Mouse (Mus musculus): ENCODE measurements around the gene Arf3. TPM values are rescaled to one million over a fixed set of nuclear protein-coding genes. Genes with fewer than 3 reads are reported as not detected.

Gene Arf3
- polyA plus RNA-seq, 1 experiment from 2014 or later = 11.7 TPM

DNA sequence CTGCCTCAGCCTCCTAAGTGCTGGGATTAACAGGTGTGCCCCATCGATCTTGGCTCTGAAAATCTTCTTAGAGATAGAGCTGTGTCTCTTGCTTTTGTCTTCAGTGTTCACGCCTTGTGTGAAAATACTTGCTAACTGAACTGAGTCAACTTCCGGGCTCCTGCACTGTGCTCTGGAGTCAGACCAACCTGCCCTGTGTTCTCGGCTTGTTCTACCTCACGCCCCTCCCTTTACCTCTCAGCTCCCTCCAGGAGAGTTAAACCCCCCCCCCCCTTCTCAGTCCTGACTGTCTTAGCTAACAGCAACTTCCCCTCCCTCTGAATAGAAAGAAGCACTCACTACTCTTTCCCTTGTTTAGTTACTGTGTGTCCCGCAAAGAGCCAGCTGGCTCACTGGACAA lies 32.2 kb downstream of the Arf3 start:
- WGBS (ENCODE audit: insufficient replicate concordance) = 52% methylated on average over 6 of the region's 6 CpGs
- H3K36me3 ChIP-seq (replicated peaks) = no peaks in the 10 kb centered on the region; the same call in 1 of the 2 replicates
- peaks cover 37% of the 10 kb centered on the region for H3K27me3 ChIP-seq
- H3K9me3 ChIP-seq (replicated peaks) = no peaks in the 10 kb centered on the region
- H3K4me1 ChIP-seq (replicated peaks) = peaks cover 53% of the 10 kb centered on the region
- ATAC-seq (ENCODE audit: insufficient read depth) = no peak
- no peak overlapping the region for H3K27ac ChIP-seq (replicated peaks)
- H3K4me3 ChIP-seq (replicated peaks) = no peak overlapping the region
- no peak overlapping the region for H3K4me2 ChIP-seq
- H3K9ac ChIP-seq = no peak overlapping the region

DNA sequence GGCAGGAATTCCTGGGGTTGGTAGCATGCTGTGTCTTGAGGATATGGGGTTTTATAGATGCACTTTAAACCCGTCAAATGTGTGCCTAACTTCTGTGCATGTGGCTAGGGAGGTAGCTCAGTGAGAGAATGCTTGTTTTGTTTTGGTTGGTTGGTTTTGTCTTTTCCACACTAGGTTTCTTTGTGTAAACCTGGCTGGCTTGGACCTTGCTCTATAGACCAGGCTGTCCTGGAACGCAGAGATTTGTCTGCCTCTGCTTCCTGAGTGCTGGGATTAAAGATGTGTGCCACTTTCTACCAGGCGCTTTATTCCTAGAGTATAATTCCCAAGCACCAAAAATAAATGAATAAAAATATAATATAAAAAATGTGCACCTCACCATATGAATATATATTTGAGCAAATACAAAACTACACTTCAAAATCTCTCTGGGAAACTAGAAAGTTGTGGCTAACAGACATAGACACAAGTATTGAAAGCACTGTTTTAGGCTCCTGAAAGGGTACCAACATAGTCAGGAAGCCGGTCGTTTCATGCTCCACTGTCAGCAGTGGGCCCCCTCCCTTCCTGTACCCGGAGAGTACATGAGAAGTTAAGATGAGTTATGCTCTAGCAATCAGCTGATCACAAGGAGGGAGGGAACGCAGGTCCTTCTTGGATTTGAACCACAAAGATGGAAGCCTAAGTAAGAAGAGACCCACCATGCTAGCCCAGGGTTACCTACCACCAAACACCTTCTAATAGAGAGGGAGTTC lies 33.0 kb downstream of the Arf3 start:
- Histone ChIP-seq H3K4me1 (replicated peaks) (peaks cover 53% of the 10 kb centered on the region), H3K27ac (replicated peaks) (no peak overlapping the region), H3K4me3 (replicated peaks) (no peak overlapping the region), H3K4me2 (no peak overlapping the region), H3K9ac (no peak overlapping the region), H3K36me3 (replicated peaks) (no peaks in the 10 kb centered on the region), H3K9me3 (replicated peaks) (no peaks in the 10 kb centered on the region), H3K27me3 (peaks cover 38% of the 10 kb centered on the region)
- 37% methylated on average over 7 of the region's 7 CpGs for WGBS (ENCODE audit: insufficient replicate concordance)
- ATAC-seq (ENCODE audit: insufficient read depth) = no peak

DNA sequence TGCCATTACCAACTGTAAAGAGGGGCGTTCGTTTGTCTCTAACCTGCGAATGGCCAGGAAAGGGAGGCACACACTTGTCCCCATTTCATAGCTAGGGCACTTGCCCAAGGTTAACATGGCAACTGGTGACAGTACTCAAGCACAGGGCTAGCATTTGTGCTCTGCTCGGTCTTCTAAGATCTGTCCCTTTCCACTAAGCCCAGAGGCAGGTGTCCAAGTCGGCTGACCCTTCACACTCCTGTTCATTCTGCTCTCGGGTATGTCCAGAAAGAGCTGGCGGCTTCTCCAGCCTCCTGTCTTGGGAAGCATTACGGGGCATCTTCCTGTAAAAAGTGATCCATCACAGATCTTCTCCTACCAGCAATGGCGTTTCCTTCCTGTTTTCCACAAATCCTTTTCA lies 34.6 kb downstream of the Arf3 start:
- no peak overlapping the region for H3K9ac ChIP-seq
- WGBS (ENCODE audit: insufficient replicate concordance) = 15% methylated on average over 9 of the region's 9 CpGs
- peaks cover 49% of the 10 kb centered on the region for H3K4me1 ChIP-seq (replicated peaks)
- peak overlapping the region; percentile 60; the same call in 1 of the 2 replicates for H3K4me3 ChIP-seq (replicated peaks)
- no peak for ATAC-seq (ENCODE audit: insufficient read depth)
- peaks cover 53% of the 10 kb centered on the region for H3K27me3 ChIP-seq
- H3K36me3 ChIP-seq (replicated peaks) = no peaks in the 10 kb centered on the region
- no peaks in the 10 kb centered on the region for H3K9me3 ChIP-seq (replicated peaks)
- no peak overlapping the region for H3K27ac ChIP-seq (replicated peaks)
- H3K4me2 ChIP-seq = peak overlapping the region; percentile 83

DNA sequence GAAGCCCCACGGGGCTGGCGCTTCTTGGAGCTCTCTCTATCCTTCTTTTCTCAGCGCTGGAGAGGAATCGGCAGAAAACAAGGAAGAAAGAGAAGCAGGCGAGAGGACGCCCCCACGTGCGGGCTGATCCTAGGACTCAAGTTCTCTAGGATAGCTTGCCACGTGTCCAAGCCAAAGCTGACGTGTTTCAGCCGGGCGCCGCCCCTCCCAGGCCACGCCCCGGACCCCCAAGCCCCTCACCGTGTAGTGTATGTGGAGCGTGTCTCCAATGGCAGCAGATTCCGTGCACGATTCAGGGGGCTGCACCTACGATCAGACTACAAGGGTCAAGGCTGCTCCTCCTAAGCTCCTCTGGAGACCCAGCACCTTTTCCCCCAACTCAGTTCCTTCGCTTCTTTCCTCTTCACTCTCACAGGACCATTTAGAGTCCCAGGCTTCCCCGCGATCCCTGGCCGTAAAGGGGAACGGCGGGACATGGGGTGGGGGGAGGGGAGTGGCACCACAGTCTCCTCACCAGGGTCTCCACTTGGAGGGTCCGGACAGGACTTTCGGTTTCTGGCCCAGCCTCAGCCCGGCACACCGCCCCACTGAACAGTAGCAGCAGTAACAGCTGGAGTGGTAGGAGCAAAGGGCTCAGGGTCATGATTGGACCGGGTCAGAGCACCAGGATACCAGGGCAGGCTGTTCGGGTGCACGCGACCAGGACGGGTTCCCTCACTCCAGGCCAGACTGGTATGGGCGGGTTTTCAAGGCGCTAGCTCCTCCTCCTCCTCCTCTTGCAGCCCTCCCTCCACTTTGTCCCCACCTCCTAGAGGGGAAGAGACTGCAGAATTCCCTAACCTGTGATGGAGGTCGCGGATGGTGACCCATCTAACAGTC lies 35.3 kb downstream of the Arf3 start, which contains the start of gene Fkbp11:
Gene Fkbp11, minus strand, starts transcription at position 756 of the 879 bp plus-strand sequence.
- Histone ChIP-seq H3K27me3 (peaks cover 57% of the 10 kb centered on the region), H3K27ac (replicated peaks) (peak within 1 kb of the TSS; percentile 61; the same call in 1 of the 2 replicates), H3K4me2 (peak within 1 kb of the TSS; percentile 83), H3K4me3 (replicated peaks) (peak within 1 kb of the TSS; percentile 60), H3K36me3 (replicated peaks) (no peaks in the 10 kb centered on the region), H3K4me1 (replicated peaks) (peaks cover 44% of the 10 kb centered on the region), H3K9me3 (replicated peaks) (no peaks in the 10 kb centered on the region), H3K9ac (peak within 1 kb of the TSS; percentile 54)
- ATAC-seq (ENCODE audit: insufficient read depth) = peak; percentile 62
- under 1% methylated on average over 39 of the region's 39 CpGs for WGBS (ENCODE audit: insufficient replicate concordance)

GRCm38 (mm10) chr15:98726746-98727145 lies 36.3 kb downstream of the Arf3 start:
- WGBS (ENCODE audit: insufficient replicate concordance) = 44% methylated on average over 7 of the region's 7 CpGs
- Histone ChIP-seq H3K4me2 (peak overlapping the region; percentile 83), H3K4me1 (replicated peaks) (peaks cover 35% of the 10 kb centered on the region), H3K36me3 (replicated peaks) (no peaks in the 10 kb centered on the region), H3K4me3 (replicated peaks) (peak overlapping the region; percentile 60), H3K9ac (0 out of 2 replicates have a peak overlapping the region, but pooled peaks have one; percentile 54), H3K9me3 (replicated peaks) (no peaks in the 10 kb centered on the region), H3K27ac (replicated peaks) (no peak overlapping the region), H3K27me3 (peaks cover 62% of the 10 kb centered on the region)
- ATAC-seq (ENCODE audit: insufficient read depth) = no peak

DNA sequence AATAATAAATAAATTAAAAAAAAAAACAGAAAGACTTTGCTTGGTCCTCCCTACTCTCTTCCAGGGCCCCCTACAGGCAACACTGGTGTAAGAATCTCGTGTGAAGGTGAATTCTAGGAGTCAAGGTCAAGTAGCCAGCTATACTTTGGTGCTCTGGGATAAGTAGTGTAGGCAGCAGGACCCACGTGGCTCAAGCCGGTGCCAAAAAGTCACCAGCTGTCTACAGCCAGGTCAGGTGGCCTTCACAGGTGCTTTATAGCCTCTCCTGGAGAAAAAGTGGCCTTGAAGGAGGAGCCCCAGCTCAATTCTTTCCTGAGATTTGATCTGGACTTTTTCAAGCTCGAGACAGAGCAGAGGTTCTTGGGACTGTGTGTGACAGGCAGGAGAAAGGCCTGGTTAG lies 36.9 kb downstream of the Arf3 start:
- 63% methylated on average over 4 of the region's 4 CpGs for WGBS (ENCODE audit: insufficient replicate concordance)
- Histone ChIP-seq H3K36me3 (replicated peaks) (no peaks in the 10 kb centered on the region), H3K27me3 (peaks cover 62% of the 10 kb centered on the region), H3K4me2 (peak overlapping the region; percentile 83), H3K9me3 (replicated peaks) (no peaks in the 10 kb centered on the region), H3K4me3 (replicated peaks) (no peak overlapping the region), H3K27ac (replicated peaks) (no peak overlapping the region), H3K4me1 (replicated peaks) (peaks cover 35% of the 10 kb centered on the region), H3K9ac (no peak overlapping the region)
- ATAC-seq (ENCODE audit: insufficient read depth) = no peak

GRCm38 (mm10) chr15:98724441-98724840 lies 38.6 kb downstream of the Arf3 start:
- H3K4me1 ChIP-seq (replicated peaks) = peaks cover 33% of the 10 kb centered on the region
- H3K36me3 ChIP-seq (replicated peaks) = no peaks in the 10 kb centered on the region
- H3K9me3 ChIP-seq (replicated peaks) = no peaks in the 10 kb centered on the region
- H3K9ac ChIP-seq = no peak overlapping the region
- no peak overlapping the region for H3K4me2 ChIP-seq
- ATAC-seq (ENCODE audit: insufficient read depth) = no peak
- peaks cover 54% of the 10 kb centered on the region for H3K27me3 ChIP-seq
- no peak overlapping the region for H3K4me3 ChIP-seq (replicated peaks)
- WGBS (ENCODE audit: insufficient replicate concordance) = 47% methylated on average over 19 of the region's 19 CpGs
- no peak overlapping the region for H3K27ac ChIP-seq (replicated peaks)

- Histone ChIP-seq H3K4me2 (no peak overlapping the region; the same call in 1 of the 2 replicates), H3K4me3 (replicated peaks) (no peak overlapping the region), H3K9ac (no peak overlapping the region), H3K36me3 (replicated peaks) (no peaks in the 10 kb centered on the region), H3K27ac (replicated peaks) (no peak overlapping the region), H3K27me3 (peaks cover 38% of the 10 kb centered on the region), H3K9me3 (replicated peaks) (no peaks in the 10 kb centered on the region), H3K4me1 (replicated peaks) (peaks cover 22% of the 10 kb centered on the region)
- WGBS (ENCODE audit: insufficient replicate concordance) = 26% methylated on average over 14 of the region's 14 CpGs
- ATAC-seq (ENCODE audit: insufficient read depth) = no peak
These were observed 40.2 kb downstream of the Arf3 start for GRCm38 (mm10) chr15:98722854-98723253.

GRCm38 (mm10) chr15:98722191-98722590 lies 40.8 kb downstream of the Arf3 start:
- H3K36me3 ChIP-seq (replicated peaks) = no peaks in the 10 kb centered on the region
- no peak for ATAC-seq (ENCODE audit: insufficient read depth)
- 66% methylated on average over 8 of the region's 8 CpGs for WGBS (ENCODE audit: insufficient replicate concordance)
- H3K9ac ChIP-seq = no peak overlapping the region
- H3K4me3 ChIP-seq (replicated peaks) = no peak overlapping the region
- peaks cover 37% of the 10 kb centered on the region for H3K27me3 ChIP-seq
- no peak overlapping the region for H3K27ac ChIP-seq (replicated peaks)
- H3K9me3 ChIP-seq (replicated peaks) = no peaks in the 10 kb centered on the region
- no peak overlapping the region for H3K4me2 ChIP-seq
- H3K4me1 ChIP-seq (replicated peaks) = peaks cover 15% of the 10 kb centered on the region

GRCm38 (mm10) chr15:98717301-98717700 lies 45.7 kb downstream of the Arf3 start:
- WGBS (ENCODE audit: insufficient replicate concordance) = 53% methylated on average over 16 of the region's 16 CpGs
- Histone ChIP-seq H3K4me3 (replicated peaks) (no peak overlapping the region), H3K4me1 (replicated peaks) (no peaks in the 10 kb centered on the region), H3K9me3 (replicated peaks) (no peaks in the 10 kb centered on the region), H3K27ac (replicated peaks) (no peak overlapping the region), H3K9ac (no peak overlapping the region), H3K36me3 (replicated peaks) (no peaks in the 10 kb centered on the region), H3K27me3 (peaks cover 7% of the 10 kb centered on the region; the same call in 1 of the 2 replicates), H3K4me2 (no peak overlapping the region)
- ATAC-seq (ENCODE audit: insufficient read depth) = no peak

DNA sequence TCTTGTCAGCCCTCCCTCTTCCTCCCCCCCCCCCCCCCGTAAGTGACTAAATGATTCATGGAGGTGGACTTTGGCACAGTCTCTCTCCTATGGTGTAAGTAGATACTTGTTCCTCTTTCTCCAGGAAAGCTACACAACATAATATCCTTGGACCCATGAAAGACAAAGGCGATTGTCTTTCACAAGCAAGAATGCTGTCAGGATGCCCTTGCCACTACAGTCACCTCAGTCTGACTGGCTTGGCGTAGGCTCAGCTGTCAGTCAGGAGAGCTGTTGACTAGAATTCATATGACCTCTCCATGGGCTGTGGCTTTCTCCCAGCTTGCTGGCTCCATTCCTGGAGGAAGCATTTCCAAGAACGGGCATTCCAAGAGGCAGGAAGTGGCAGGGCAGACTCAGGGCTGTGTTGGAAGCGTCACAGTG lies 48.8 kb downstream of the Arf3 start:
- H3K4me3 ChIP-seq (replicated peaks) = no peak overlapping the region
- WGBS (ENCODE audit: insufficient replicate concordance) = 59% methylated on average over 5 of the region's 5 CpGs
- H3K4me2 ChIP-seq = no peak overlapping the region
- H3K9me3 ChIP-seq (replicated peaks) = no peaks in the 10 kb centered on the region
- no peaks in the 10 kb centered on the region for H3K36me3 ChIP-seq (replicated peaks)
- peaks cover 14% of the 10 kb centered on the region; the same call in 1 of the 2 replicates for H3K27me3 ChIP-seq
- no peaks in the 10 kb centered on the region for H3K4me1 ChIP-seq (replicated peaks)
- no peak overlapping the region for H3K9ac ChIP-seq
- H3K27ac ChIP-seq (replicated peaks) = no peak overlapping the region
- ATAC-seq (ENCODE audit: insufficient read depth) = no peak

Data from liver, embryonic 15.5 days (tissue).